Comparison of ENCODE assay signal across 11 mouse cellular contexts in genomic region chr8:92427801-92428200, GRCm38 (mm10).
DNase-seq lines count a peak whose midpoint lies in the region; ATAC-seq lines count a peak whose summit lies in the region.
"Had no signal": no experiment of that assay in that cellular context is flagged by ENCODE, and none has a peak within 500 bp of the region (broad histone marks: within the 10 kb centered on the region; RNA-seq: fewer than 3 reads in every experiment).

No protein-coding gene starts in this region.

- no peak overlapping the region for H3K4me2 ChIP-seq in hindbrain, embryonic 15.5 days

- H3K9ac ChIP-seq in hindbrain, embryonic 15.5 days = no peak overlapping the region
- H3K9ac ChIP-seq: liver, postnatal 0 days had no signal

- H3K4me1 ChIP-seq in hindbrain, embryonic 15.5 days (replicated peaks) = no peaks in the 10 kb centered on the region
- H3K4me1 ChIP-seq in hindbrain, embryonic 10.5 days (replicated peaks) = no peaks in the 10 kb centered on the region
- H3K4me1 ChIP-seq: midbrain, embryonic 10.5 days had no signal

- H3K4me3 ChIP-seq in hindbrain, embryonic 15.5 days = no peak overlapping the region
- H3K4me3 ChIP-seq in hindbrain, embryonic 10.5 days = no peak overlapping the region
- H3K4me3 ChIP-seq: midbrain, embryonic 10.5 days had no signal

- no peaks in the 10 kb centered on the region for H3K9me3 ChIP-seq in hindbrain, embryonic 15.5 days
- no peaks in the 10 kb centered on the region for H3K9me3 ChIP-seq in hindbrain, embryonic 10.5 days
- H3K9me3 ChIP-seq: midbrain, embryonic 10.5 days had no signal

- WGBS in hindbrain, embryonic 15.5 days = 60% methylated on average over 9 of the region's 9 CpGs
- 79% methylated on average over 9 of the region's 9 CpGs for WGBS in hindbrain, embryonic 10.5 days

- no peak for DNase-seq in hindbrain, embryonic 10.5 days (ENCODE audit: low spot score)
- peak; percentile 83 for DNase-seq in cerebellum, adult 11-12 months
- peak; percentile 50 for DNase-seq in layer of hippocampus, adult 11-12 months (ENCODE audit: low spot score)
- peak; percentile 43 for DNase-seq in right cerebral cortex, adult 18-20 months
- no peak for DNase-seq in urinary bladder, postnatal 36 days (ENCODE audit: low spot score in 2 of 2)
- no peak for DNase-seq in spleen, postnatal 10 days (ENCODE audit: low spot score in 2 of 2)
- no peak for DNase-seq in spleen, postnatal 4 days (ENCODE audit: low spot score in 2 of 2)
- DNase-seq: adrenal gland, postnatal 10 days; liver, postnatal 0 days had no signal

- peak; percentile 42; the same call in 1 of the 2 replicates for ATAC-seq in hindbrain, embryonic 15.5 days (ENCODE audit: low FRiP score, low read depth)
- ATAC-seq: liver, postnatal 0 days had no signal

- no peak overlapping the region for H3K27ac ChIP-seq in hindbrain, embryonic 15.5 days (replicated peaks)
- no peak overlapping the region for H3K27ac ChIP-seq in hindbrain, embryonic 10.5 days
- H3K27ac ChIP-seq: midbrain, embryonic 10.5 days had no signal

- H3K36me3 ChIP-seq in hindbrain, embryonic 15.5 days = no peaks in the 10 kb centered on the region
- H3K36me3 ChIP-seq in hindbrain, embryonic 10.5 days = no peaks in the 10 kb centered on the region
- H3K36me3 ChIP-seq: midbrain, embryonic 10.5 days had no signal

- no peaks in the 10 kb centered on the region for H3K27me3 ChIP-seq in hindbrain, embryonic 15.5 days
- H3K27me3 ChIP-seq in hindbrain, embryonic 10.5 days (ENCODE audit: insufficient read depth, poor library complexity, severe bottlenecking) = peaks cover 4% of the 10 kb centered on the region; the same call in 1 of the 2 replicates

Comparison
In these comparisons a context has a peak if more than half of its experiments do, and no peak if none do; other contexts are left out.
1. DNase-seq: peak in cerebellum, adult 11-12 months (single experiment), layer of hippocampus, adult 11-12 months (single experiment) and right cerebral cortex, adult 18-20 months (single experiment); none in hindbrain, embryonic 10.5 days (single experiment), urinary bladder, postnatal 36 days (0 of 2), spleen, postnatal 10 days (0 of 2) and spleen, postnatal 4 days (0 of 2).